Comparison of ENCODE assay signal across 30 mouse cellular contexts in genomic region chr3:101419653-101419994, GRCm38 (mm10). TPM values are rescaled to one million over a fixed set of nuclear protein-coding genes. Genes with fewer than 3 reads are reported as not detected.
DNase-seq lines count a peak whose midpoint lies in the region; ATAC-seq and TF ChIP-seq lines count a peak whose summit lies in the region.
"Had no signal": no experiment of that assay in that cellular context is flagged by ENCODE, and none has a peak within 500 bp of the region (broad histone marks: within the 10 kb centered on the region; RNA-seq: fewer than 3 reads in every experiment).

No protein-coding gene starts in this region.

- H3K4me2 ChIP-seq in kidney, embryonic 15.5 days: 0 out of 2 replicates have a peak overlapping the region, but pooled peaks have one; percentile 3
- H3K4me2 ChIP-seq in neural tube, embryonic 13.5 days: no peak overlapping the region
- H3K4me2 ChIP-seq in liver, embryonic 15.5 days: peak overlapping the region; percentile 51
- no peak overlapping the region for H3K4me2 ChIP-seq in stomach, postnatal 0 days (replicated peaks; ENCODE audit: low read depth)
- H3K4me2 ChIP-seq in midbrain, embryonic 11.5 days: no peak overlapping the region
- H3K4me2 ChIP-seq: embryonic facial prominence, embryonic 15.5 days; heart, embryonic 12.5 days; hindbrain, embryonic 14.5 days; limb, embryonic 13.5 days; midbrain, embryonic 13.5 days; neural tube, embryonic 15.5 days; stomach, embryonic 15.5 days had no signal

- H3K27ac ChIP-seq in kidney, embryonic 15.5 days: no peak overlapping the region
- no peak overlapping the region for H3K27ac ChIP-seq in neural tube, embryonic 13.5 days (replicated peaks)
- H3K27ac ChIP-seq in liver, embryonic 15.5 days (replicated peaks): peak overlapping the region; percentile 10; the same call in 1 of the 2 replicates
- H3K27ac ChIP-seq in stomach, postnatal 0 days (replicated peaks): no peak overlapping the region
- no peak overlapping the region for H3K27ac ChIP-seq in midbrain, embryonic 11.5 days (ENCODE audit: low read depth, low read length)
- H3K27ac ChIP-seq: embryonic facial prominence, embryonic 10.5 days; embryonic facial prominence, embryonic 15.5 days; hindbrain, embryonic 14.5 days; limb, embryonic 13.5 days; midbrain, embryonic 13.5 days; neural tube, embryonic 15.5 days; stomach, embryonic 15.5 days had no signal

- no peak overlapping the region for H3K9ac ChIP-seq in kidney, embryonic 15.5 days
- H3K9ac ChIP-seq in neural tube, embryonic 13.5 days: no peak overlapping the region
- no peak overlapping the region for H3K9ac ChIP-seq in liver, embryonic 15.5 days
- H3K9ac ChIP-seq in stomach, postnatal 0 days (ENCODE audit: low read length): no peak overlapping the region
- H3K9ac ChIP-seq in midbrain, embryonic 11.5 days (ENCODE audit: low read length): no peak overlapping the region
- H3K9ac ChIP-seq: embryonic facial prominence, embryonic 15.5 days; heart, embryonic 12.5 days; hindbrain, embryonic 14.5 days; limb, embryonic 13.5 days; midbrain, embryonic 13.5 days; neural tube, embryonic 15.5 days; stomach, embryonic 15.5 days had no signal

- intact Hi-C loops in left cerebral cortex, postnatal 25 days (cut with DNase I): no loop called here

- H3K9me3 ChIP-seq in kidney, embryonic 15.5 days (replicated peaks): no peaks in the 10 kb centered on the region
- no peaks in the 10 kb centered on the region for H3K9me3 ChIP-seq in neural tube, embryonic 13.5 days
- no peaks in the 10 kb centered on the region for H3K9me3 ChIP-seq in liver, embryonic 15.5 days (replicated peaks)
- no peaks in the 10 kb centered on the region for H3K9me3 ChIP-seq in stomach, postnatal 0 days (ENCODE audit: control insufficient read depth, low read length)
- no peaks in the 10 kb centered on the region for H3K9me3 ChIP-seq in midbrain, embryonic 11.5 days (ENCODE audit: control insufficient read depth, low read length)
- H3K9me3 ChIP-seq: embryonic facial prominence, embryonic 10.5 days; embryonic facial prominence, embryonic 15.5 days; heart, embryonic 12.5 days; limb, embryonic 13.5 days; midbrain, embryonic 13.5 days; neural tube, embryonic 15.5 days; stomach, embryonic 15.5 days had no signal

- H3K36me3 ChIP-seq in kidney, embryonic 15.5 days: no peaks in the 10 kb centered on the region
- no peaks in the 10 kb centered on the region for H3K36me3 ChIP-seq in neural tube, embryonic 13.5 days
- H3K36me3 ChIP-seq in liver, embryonic 15.5 days (replicated peaks): no peaks in the 10 kb centered on the region
- no peaks in the 10 kb centered on the region for H3K36me3 ChIP-seq in stomach, postnatal 0 days (ENCODE audit: control insufficient read depth, insufficient read depth, low read length)
- no peaks in the 10 kb centered on the region for H3K36me3 ChIP-seq in midbrain, embryonic 11.5 days (ENCODE audit: control insufficient read depth, insufficient read depth, low read length)
- H3K36me3 ChIP-seq: embryonic facial prominence, embryonic 10.5 days; embryonic facial prominence, embryonic 15.5 days; heart, embryonic 12.5 days; limb, embryonic 13.5 days; midbrain, embryonic 13.5 days; neural tube, embryonic 15.5 days; stomach, embryonic 15.5 days had no signal

- ATAC-seq in kidney, embryonic 15.5 days (replicated peaks; ENCODE audit: low FRiP score): no peak
- peak; percentile 34; the same call in 1 of the 2 replicates for ATAC-seq in neural tube, embryonic 13.5 days (ENCODE audit: low read depth)
- peak; percentile 31; the same call in 1 of the 2 replicates for ATAC-seq in liver, embryonic 15.5 days (ENCODE audit: insufficient read depth)
- no peak for ATAC-seq in stomach, postnatal 0 days (ENCODE audit: low FRiP score, low TSS enrichment)
- no peak for ATAC-seq in midbrain, embryonic 11.5 days (ENCODE audit: low FRiP score)
- ATAC-seq: forebrain, embryonic 14.5 days; intestine, postnatal 0 days; midbrain, embryonic 13.5 days had no signal

- TF ChIP-seq CTCF in stomach, postnatal 0 days (IDR thresholded peaks at IDR 0.05; ENCODE audit: low read depth): no peak

- H3K27me3 ChIP-seq in kidney, embryonic 15.5 days: no peaks in the 10 kb centered on the region
- H3K27me3 ChIP-seq in neural tube, embryonic 13.5 days: no peaks in the 10 kb centered on the region
- H3K27me3 ChIP-seq in liver, embryonic 15.5 days: no peaks in the 10 kb centered on the region
- H3K27me3 ChIP-seq in stomach, postnatal 0 days (ENCODE audit: control insufficient read depth, insufficient read depth, low read length): no peaks in the 10 kb centered on the region
- H3K27me3 ChIP-seq in midbrain, embryonic 11.5 days (ENCODE audit: control insufficient read depth, insufficient read depth, low read length): no peaks in the 10 kb centered on the region; the same call in 1 of the 2 replicates
- H3K27me3 ChIP-seq: embryonic facial prominence, embryonic 15.5 days; heart, embryonic 12.5 days; limb, embryonic 13.5 days; midbrain, embryonic 13.5 days; neural tube, embryonic 15.5 days; stomach, embryonic 15.5 days had no signal

- peaks cover 20% of the 10 kb centered on the region for H3K4me1 ChIP-seq in kidney, embryonic 15.5 days
- peaks cover 44% of the 10 kb centered on the region for H3K4me1 ChIP-seq in neural tube, embryonic 13.5 days (replicated peaks)
- peaks cover 46% of the 10 kb centered on the region for H3K4me1 ChIP-seq in liver, embryonic 15.5 days (replicated peaks)
- H3K4me1 ChIP-seq in stomach, postnatal 0 days (replicated peaks; ENCODE audit: control insufficient read depth, insufficient read depth): peaks cover 2% of the 10 kb centered on the region; the same call in 1 of the 2 replicates
- H3K4me1 ChIP-seq in midbrain, embryonic 11.5 days (ENCODE audit: control insufficient read depth, insufficient read depth, low read length): peaks cover 11% of the 10 kb centered on the region

- no peak for TF ChIP-seq EP300 in stomach, postnatal 0 days (optimal IDR thresholded peaks at IDR 0.05)

- WGBS in kidney, embryonic 15.5 days: 39% methylated on average over 10 of the region's 10 CpGs
- WGBS in neural tube, embryonic 13.5 days: 81% methylated on average over 10 of the region's 10 CpGs
- 27% methylated on average over 10 of the region's 10 CpGs for WGBS in liver, embryonic 15.5 days (ENCODE audit: insufficient replicate concordance)
- 63% methylated on average over 10 of the region's 10 CpGs for WGBS in stomach, postnatal 0 days
- WGBS in midbrain, embryonic 11.5 days: 86% methylated on average over 10 of the region's 10 CpGs

- H3K4me3 ChIP-seq in kidney, embryonic 15.5 days (replicated peaks): no peak overlapping the region
- H3K4me3 ChIP-seq in neural tube, embryonic 13.5 days: no peak overlapping the region
- no peak overlapping the region for H3K4me3 ChIP-seq in liver, embryonic 15.5 days (replicated peaks)
- no peak overlapping the region for H3K4me3 ChIP-seq in stomach, postnatal 0 days (ENCODE audit: low read depth, low read length)
- H3K4me3 ChIP-seq in midbrain, embryonic 11.5 days (ENCODE audit: low read depth, low read length): no peak overlapping the region
- H3K4me3 ChIP-seq: embryonic facial prominence, embryonic 10.5 days; embryonic facial prominence, embryonic 15.5 days; heart, embryonic 12.5 days; limb, embryonic 13.5 days; midbrain, embryonic 13.5 days; neural tube, embryonic 15.5 days; stomach, embryonic 15.5 days had no signal

- no peak for DNase-seq in kidney, postnatal 10 days
- no peak for DNase-seq in neural tube, embryonic 10.5 days (ENCODE audit: extremely low spot score, low spot score)
- no peak for DNase-seq in stomach, postnatal 0 days (ENCODE audit: low spot score)
- no peak for DNase-seq in left cerebral cortex, postnatal 25 days (ENCODE audit: low spot score in 2 of 2)
- DNase-seq in midbrain, embryonic 11.5 days (ENCODE audit: low spot score, missing footprints): no peak
- DNase-seq: adrenal gland, postnatal 25 days; cerebellum, adult 11-12 months; cerebellum, postnatal 10 days; gastrocnemius, postnatal 25 days; heart, adult 18-20 months; kidney, adult 9 months; kidney, postnatal 36 days; lung, adult 2 months; lung, postnatal 14 days; retina, postnatal 1 day; right cerebral cortex, postnatal 25 days; thymus, postnatal 14 days had no signal

RNA-seq across cellular contexts. Expression of gene Igsf3, which starts 42.7 kb away (rescaled TPM):
- polyA plus RNA-seq in kidney, embryonic 15.5 days (2015; fragmentation: Nextera tagmentation; extraction: Ambion mirVana): 24.3 and 25.4 TPM in 2 replicates
- 76.9 and 80.0 TPM in 2 replicates for polyA plus RNA-seq in neural tube, embryonic 13.5 days (2015; fragmentation: Nextera tagmentation; extraction: Ambion mirVana)
- polyA plus RNA-seq in liver, embryonic 15.5 days (2015; fragmentation: Nextera tagmentation; extraction: Ambion mirVana): 4.5 TPM in 2 replicates
- 12.4 and 13.6 TPM in 2 replicates for polyA plus RNA-seq in stomach, postnatal 0 days (2015; fragmentation: Nextera tagmentation; extraction: Ambion mirVana)
- 10 to 100 TPM; 21.4 to 22.0 TPM for total RNA-seq in left cerebral cortex, postnatal 25 days (2021)
- 19.8 and 20.8 TPM in 2 replicates for polyA plus RNA-seq in midbrain, embryonic 11.5 days (2014; fragmentation: Nextera tagmentation; extraction: Ambion mirVana)

Comparison
In these comparisons a context has a peak if more than half of its experiments do, and no peak if none do; other contexts are left out.
1. ATAC-seq: peak in neural tube, embryonic 13.5 days (single experiment) and liver, embryonic 15.5 days (single experiment); none in kidney, embryonic 15.5 days (single experiment), stomach, postnatal 0 days (single experiment) and midbrain, embryonic 11.5 days (single experiment).
2. H3K4me2 ChIP-seq: peak in kidney, embryonic 15.5 days (single experiment) and liver, embryonic 15.5 days (single experiment); none in neural tube, embryonic 13.5 days (single experiment), stomach, postnatal 0 days (single experiment) and midbrain, embryonic 11.5 days (single experiment).